Mouse (Mus musculus): ENCODE data around the gene Lexm. TPM values are rescaled to one million over a fixed set of nuclear protein-coding genes. Genes with fewer than 3 reads are reported as not detected.

The Lexm gene
- polyA plus RNA-seq, 1 experiment from 2014 or later: 0.48 TPM

- DNase-seq (ENCODE audit: low spot score) (no peak), ATAC-seq (replicated peaks; ENCODE audit: insufficient number of reproducible peaks, low FRiP score, low TSS enrichment, low read depth) (no peak)
- no peaks in the 10 kb centered on the region for H3K36me3 ChIP-seq (replicated peaks; ENCODE audit: control insufficient read depth, insufficient read depth, low read depth, low read length)
- H3K4me3 ChIP-seq (ENCODE audit: low read depth, low read length): no peak overlapping the region
- H3K9ac ChIP-seq (replicated peaks; ENCODE audit: low read length): no peak overlapping the region
- H3K27ac ChIP-seq (replicated peaks; ENCODE audit: low read depth, low read length): no peak overlapping the region
- no peak overlapping the region for H3K4me2 ChIP-seq (ENCODE audit: low read depth, low read length)
- no peaks in the 10 kb centered on the region for H3K27me3 ChIP-seq (ENCODE audit: control insufficient read depth, insufficient read depth, low read length)
- H3K9me3 ChIP-seq (replicated peaks; ENCODE audit: control insufficient read depth, low read length): no peaks in the 10 kb centered on the region
- WGBS: 32% methylated on average over 8 of the region's 8 CpGs
- H3K4me1 ChIP-seq (ENCODE audit: control insufficient read depth, insufficient read depth, low read length): no peaks in the 10 kb centered on the region
These were observed 16.4 kb upstream of the Lexm start for GRCm38 (mm10) chr4:106633281-106634085.

GRCm38 (mm10) chr4:106632313-106632712 lies 15.3 kb upstream of the Lexm start:
- H3K27me3 ChIP-seq (ENCODE audit: control insufficient read depth, insufficient read depth, low read length): no peaks in the 10 kb centered on the region; the same call in 1 of the 2 replicates
- H3K4me3 ChIP-seq (ENCODE audit: low read depth, low read length): no peak overlapping the region
- DNase-seq (ENCODE audit: low spot score): no peak
- no peak overlapping the region for H3K27ac ChIP-seq (replicated peaks; ENCODE audit: low read depth, low read length)
- H3K9ac ChIP-seq (replicated peaks; ENCODE audit: low read length): no peak overlapping the region
- H3K36me3 ChIP-seq (replicated peaks; ENCODE audit: control insufficient read depth, insufficient read depth, low read depth, low read length): no peaks in the 10 kb centered on the region
- WGBS: 75% methylated on average over 1 of the region's 3 CpGs
- H3K4me2 ChIP-seq (ENCODE audit: low read depth, low read length): no peak overlapping the region
- no peak for ATAC-seq (replicated peaks; ENCODE audit: insufficient number of reproducible peaks, low FRiP score, low TSS enrichment, low read depth)
- no peaks in the 10 kb centered on the region for H3K9me3 ChIP-seq (replicated peaks; ENCODE audit: control insufficient read depth, low read length)
- no peaks in the 10 kb centered on the region for H3K4me1 ChIP-seq (ENCODE audit: control insufficient read depth, insufficient read depth, low read length)

DNA sequence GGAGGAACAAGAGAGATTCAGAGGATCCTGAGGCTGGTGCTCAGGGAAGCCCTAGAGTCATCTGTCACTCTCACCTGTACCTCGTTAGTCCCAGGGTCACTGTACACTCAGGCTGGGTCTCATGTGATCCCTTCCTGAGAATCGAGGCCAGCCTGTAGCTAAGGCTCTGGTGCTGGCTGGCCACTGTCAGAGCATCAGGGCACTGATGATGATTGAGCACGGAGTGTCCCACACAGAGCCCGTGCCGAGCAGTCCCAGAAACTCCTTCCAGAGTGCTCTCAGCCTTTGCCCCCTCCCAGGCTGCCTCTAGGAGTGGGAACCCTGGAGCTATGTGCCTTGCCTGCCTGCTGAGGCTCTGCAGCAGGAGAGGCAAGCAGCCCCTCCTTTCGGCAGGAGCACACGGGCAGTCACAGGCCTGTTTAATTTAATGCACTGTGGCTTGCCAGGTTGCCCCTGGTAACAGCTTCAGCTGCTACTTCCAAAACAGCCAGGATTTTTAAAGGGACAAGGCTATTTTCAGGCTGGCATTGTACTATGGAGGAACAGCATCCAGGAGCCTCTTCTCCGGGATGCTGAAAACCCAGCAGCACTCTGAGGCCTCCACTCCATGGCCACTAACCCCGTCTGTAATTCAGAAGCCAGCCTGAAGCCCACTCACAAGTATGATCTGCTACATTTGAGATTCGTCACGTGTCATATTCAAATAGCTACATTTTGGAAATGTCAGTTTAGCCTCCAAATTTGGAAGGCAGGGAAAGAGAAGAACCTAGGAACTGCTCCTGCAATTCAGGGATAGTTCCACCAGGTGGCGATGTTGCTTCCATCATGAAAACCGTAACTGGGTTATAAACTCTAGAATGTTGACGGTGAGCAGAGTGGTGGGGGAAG lies 13.5 kb upstream of the Lexm start:
- 23% methylated on average over 14 of the region's 14 CpGs for WGBS
- Histone ChIP-seq H3K4me2 (ENCODE audit: low read depth, low read length) (no peak overlapping the region), H3K27me3 (ENCODE audit: control insufficient read depth, insufficient read depth, low read length) (no peaks in the 10 kb centered on the region; the same call in 1 of the 2 replicates), H3K4me1 (ENCODE audit: control insufficient read depth, insufficient read depth, low read length) (no peaks in the 10 kb centered on the region), H3K9me3 (replicated peaks; ENCODE audit: control insufficient read depth, low read length) (no peaks in the 10 kb centered on the region), H3K9ac (replicated peaks; ENCODE audit: low read length) (no peak overlapping the region; the same call in 1 of the 2 replicates), H3K4me3 (ENCODE audit: low read depth, low read length) (no peak overlapping the region), H3K36me3 (replicated peaks; ENCODE audit: control insufficient read depth, insufficient read depth, low read depth, low read length) (no peaks in the 10 kb centered on the region), H3K27ac (replicated peaks; ENCODE audit: low read depth, low read length) (no peak overlapping the region)
- DNase-seq (ENCODE audit: low spot score) (peak; percentile 81), ATAC-seq (replicated peaks; ENCODE audit: insufficient number of reproducible peaks, low FRiP score, low TSS enrichment, low read depth) (peak; percentile 60)

DNA sequence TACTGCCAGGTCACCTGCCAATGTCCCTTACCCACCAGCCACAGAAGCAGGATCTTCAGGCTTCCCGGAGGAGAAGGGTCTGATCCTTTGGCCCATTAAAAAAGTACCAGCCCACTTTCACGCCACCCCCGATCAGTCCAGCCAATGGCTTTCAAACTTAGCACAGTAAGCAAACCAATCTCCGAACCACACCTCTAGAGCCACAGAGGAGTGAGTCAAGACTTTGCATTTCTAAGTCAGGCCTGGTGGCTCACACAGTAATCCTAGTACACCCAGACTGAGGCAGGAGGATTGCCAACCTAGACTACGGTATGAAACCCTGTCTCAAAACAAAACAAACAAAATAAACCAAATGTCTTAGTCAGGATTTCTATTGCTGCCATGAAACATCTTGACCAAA lies 12.3 kb upstream of the Lexm start:
- H3K27me3 ChIP-seq (ENCODE audit: control insufficient read depth, insufficient read depth, low read length): peaks cover 3% of the 10 kb centered on the region
- no peak overlapping the region for H3K27ac ChIP-seq (replicated peaks; ENCODE audit: low read depth, low read length)
- no peak overlapping the region for H3K4me2 ChIP-seq (ENCODE audit: low read depth, low read length)
- no peak overlapping the region for H3K4me3 ChIP-seq (ENCODE audit: low read depth, low read length)
- ATAC-seq (replicated peaks; ENCODE audit: insufficient number of reproducible peaks, low FRiP score, low TSS enrichment, low read depth): no peak
- 69% methylated on average over 5 of the region's 5 CpGs for WGBS
- H3K36me3 ChIP-seq (replicated peaks; ENCODE audit: control insufficient read depth, insufficient read depth, low read depth, low read length): no peaks in the 10 kb centered on the region
- H3K9ac ChIP-seq (replicated peaks; ENCODE audit: low read length): no peak overlapping the region
- no peaks in the 10 kb centered on the region for H3K9me3 ChIP-seq (replicated peaks; ENCODE audit: control insufficient read depth, low read length)
- no peaks in the 10 kb centered on the region for H3K4me1 ChIP-seq (ENCODE audit: control insufficient read depth, insufficient read depth, low read length)
- DNase-seq (ENCODE audit: low spot score): no peak

GRCm38 (mm10) chr4:106628650-106629360 lies 11.8 kb upstream of the Lexm start:
- Histone ChIP-seq H3K36me3 (replicated peaks; ENCODE audit: control insufficient read depth, insufficient read depth, low read depth, low read length) (no peaks in the 10 kb centered on the region), H3K9ac (replicated peaks; ENCODE audit: low read length) (no peak overlapping the region), H3K4me2 (ENCODE audit: low read depth, low read length) (no peak overlapping the region), H3K4me3 (ENCODE audit: low read depth, low read length) (no peak overlapping the region), H3K27me3 (ENCODE audit: control insufficient read depth, insufficient read depth, low read length) (peaks cover 8% of the 10 kb centered on the region), H3K4me1 (ENCODE audit: control insufficient read depth, insufficient read depth, low read length) (no peaks in the 10 kb centered on the region), H3K9me3 (replicated peaks; ENCODE audit: control insufficient read depth, low read length) (no peaks in the 10 kb centered on the region), H3K27ac (replicated peaks; ENCODE audit: low read depth, low read length) (no peak overlapping the region)
- 46% methylated on average over 9 of the region's 9 CpGs for WGBS
- no peak for ATAC-seq (replicated peaks; ENCODE audit: insufficient number of reproducible peaks, low FRiP score, low TSS enrichment, low read depth)
- no peak for DNase-seq (ENCODE audit: low spot score)

- Histone ChIP-seq H3K9ac (replicated peaks; ENCODE audit: low read length) (no peak overlapping the region), H3K27me3 (ENCODE audit: control insufficient read depth, insufficient read depth, low read length) (peaks cover 17% of the 10 kb centered on the region), H3K4me1 (ENCODE audit: control insufficient read depth, insufficient read depth, low read length) (no peaks in the 10 kb centered on the region), H3K27ac (replicated peaks; ENCODE audit: low read depth, low read length) (no peak overlapping the region), H3K4me3 (ENCODE audit: low read depth, low read length) (no peak overlapping the region), H3K4me2 (ENCODE audit: low read depth, low read length) (no peak overlapping the region), H3K36me3 (replicated peaks; ENCODE audit: control insufficient read depth, insufficient read depth, low read depth, low read length) (no peaks in the 10 kb centered on the region), H3K9me3 (replicated peaks; ENCODE audit: control insufficient read depth, low read length) (no peaks in the 10 kb centered on the region)
- DNase-seq (ENCODE audit: low spot score) (no peak), ATAC-seq (replicated peaks; ENCODE audit: insufficient number of reproducible peaks, low FRiP score, low TSS enrichment, low read depth) (no peak)
- 69% methylated on average over 5 of the region's 5 CpGs for WGBS
These were observed 10.8 kb upstream of the Lexm start for GRCm38 (mm10) chr4:106627809-106628208.

DNA sequence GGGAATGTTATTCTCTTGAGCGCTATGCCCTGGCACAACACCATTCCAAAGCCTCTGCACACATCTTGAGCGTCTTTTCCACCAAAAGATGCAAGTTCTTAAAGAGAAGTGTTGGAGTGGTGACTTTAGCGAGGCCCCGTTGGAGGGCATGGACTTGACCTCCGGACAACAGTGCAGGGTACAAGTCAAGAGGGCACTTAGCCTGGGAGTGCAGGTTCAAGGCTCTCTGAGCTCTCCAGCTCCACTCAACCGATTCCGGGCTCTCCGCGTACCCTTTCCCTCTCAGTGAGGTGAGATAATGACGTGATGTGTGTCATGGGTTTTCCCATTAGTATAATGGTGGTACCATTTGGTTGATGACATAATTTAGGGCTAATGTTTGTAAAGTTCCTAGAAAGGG lies 7.2 kb upstream of the Lexm start:
- Histone ChIP-seq H3K27me3 (ENCODE audit: control insufficient read depth, insufficient read depth, low read length) (peaks cover 26% of the 10 kb centered on the region), H3K4me3 (ENCODE audit: low read depth, low read length) (no peak overlapping the region), H3K9ac (replicated peaks; ENCODE audit: low read length) (no peak overlapping the region), H3K36me3 (replicated peaks; ENCODE audit: control insufficient read depth, insufficient read depth, low read depth, low read length) (no peaks in the 10 kb centered on the region), H3K27ac (replicated peaks; ENCODE audit: low read depth, low read length) (no peak overlapping the region), H3K4me1 (ENCODE audit: control insufficient read depth, insufficient read depth, low read length) (no peaks in the 10 kb centered on the region), H3K4me2 (ENCODE audit: low read depth, low read length) (no peak overlapping the region), H3K9me3 (replicated peaks; ENCODE audit: control insufficient read depth, low read length) (no peaks in the 10 kb centered on the region)
- no peak for ATAC-seq (replicated peaks; ENCODE audit: insufficient number of reproducible peaks, low FRiP score, low TSS enrichment, low read depth)
- no peak for DNase-seq (ENCODE audit: low spot score)
- WGBS: 89% methylated on average over 10 of the region's 10 CpGs

Data from embryonic facial prominence, embryonic 11.5 days (tissue).